Mouse (Mus musculus) adrenal gland (tissue): ENCODE data around the gene Slc10a1.
"Not testable (repeated sequence)": the region's sequence is repeated elsewhere in the genome, so short reads cannot be mapped to it uniquely, and the experiment has no call there.

Experiments
- intact Hi-C: fragments of 180-260 bp; cut with DNase I; formaldehyde crosslinking; loops from one replicate; pipeline ENCODE4 v1.15.1; 2025

Slc10a1 gene

DNA sequence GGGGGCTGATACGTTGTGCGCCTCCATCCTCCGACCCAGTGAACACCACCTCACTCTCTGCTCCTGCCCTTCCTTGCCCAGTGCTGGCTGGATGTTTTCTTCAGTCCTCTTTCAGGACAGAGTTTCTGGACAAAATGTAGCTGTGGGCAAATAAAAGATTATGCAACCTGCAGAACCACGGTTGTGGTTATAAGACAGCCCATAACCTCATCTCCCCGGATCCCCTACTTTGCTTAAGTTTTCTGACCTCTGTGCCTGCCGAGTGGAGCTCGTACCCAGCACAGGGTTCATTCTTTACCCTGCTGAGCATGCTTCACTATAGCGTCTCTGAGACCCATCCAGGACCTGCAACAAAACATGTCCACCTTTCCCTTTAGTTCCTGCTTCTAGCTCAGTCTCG, 587 bp downstream of the Slc10a1 start:
- intact Hi-C loops: no loop called here

DNA sequence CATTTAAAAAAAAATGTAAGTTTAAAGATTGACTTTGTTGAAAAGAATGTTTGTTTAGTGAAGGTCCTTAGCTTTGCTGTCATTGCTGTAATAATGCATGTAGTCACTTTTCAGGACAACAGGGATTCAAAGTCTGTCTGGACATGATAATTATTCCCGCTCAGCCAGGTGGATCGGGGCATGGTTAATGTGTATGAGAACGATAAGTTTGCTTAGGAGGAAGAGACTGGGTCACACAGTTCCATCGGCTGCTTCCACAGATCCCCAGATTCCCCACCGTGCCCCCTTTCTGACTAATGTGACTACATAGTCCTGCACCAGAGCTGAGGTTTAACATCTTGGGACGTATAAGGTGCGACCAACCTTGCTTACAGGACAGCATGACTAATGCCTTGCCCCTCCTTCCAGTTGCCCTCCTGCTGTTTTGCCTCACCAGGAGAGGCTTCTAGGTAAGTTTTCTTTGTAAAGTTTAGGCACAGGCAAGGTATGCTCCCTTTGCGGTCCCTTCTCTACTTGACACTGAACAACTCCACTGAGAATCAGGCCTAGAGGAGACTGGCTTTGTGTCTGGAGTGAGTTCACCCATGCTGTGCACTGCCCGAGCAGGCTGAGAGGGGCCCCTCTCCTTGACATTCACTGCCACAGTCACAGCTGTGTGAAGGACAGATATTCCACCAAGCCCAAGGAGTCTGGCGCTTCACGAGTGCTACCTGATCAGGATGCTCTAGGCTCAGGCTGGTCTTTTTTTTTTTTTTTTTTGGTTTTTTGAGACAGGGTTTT, 2.3 kb downstream of the Slc10a1 start:
- intact Hi-C loops: no loop called here

DNA sequence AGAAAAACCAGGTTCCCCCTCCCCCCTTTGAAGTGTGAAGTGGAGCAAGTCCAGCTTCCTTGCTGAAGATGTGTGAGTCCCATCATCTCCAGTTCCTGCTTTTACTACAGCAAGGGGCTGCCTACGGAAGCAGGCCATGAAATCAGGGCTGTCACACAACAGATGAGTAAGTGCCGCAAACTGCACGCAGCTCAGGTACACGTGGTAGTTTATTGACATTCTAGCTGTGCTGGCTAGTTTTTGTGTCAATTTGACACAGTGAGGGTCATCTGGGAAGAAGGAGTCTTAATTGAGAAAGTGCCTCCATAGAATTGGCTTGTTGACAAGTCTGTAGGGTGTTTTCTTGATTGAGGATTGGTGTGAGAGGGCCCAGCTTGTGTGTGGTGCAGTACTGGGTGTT, 5.9 kb downstream of the Slc10a1 start:
- intact Hi-C loops: no loop called here

DNA sequence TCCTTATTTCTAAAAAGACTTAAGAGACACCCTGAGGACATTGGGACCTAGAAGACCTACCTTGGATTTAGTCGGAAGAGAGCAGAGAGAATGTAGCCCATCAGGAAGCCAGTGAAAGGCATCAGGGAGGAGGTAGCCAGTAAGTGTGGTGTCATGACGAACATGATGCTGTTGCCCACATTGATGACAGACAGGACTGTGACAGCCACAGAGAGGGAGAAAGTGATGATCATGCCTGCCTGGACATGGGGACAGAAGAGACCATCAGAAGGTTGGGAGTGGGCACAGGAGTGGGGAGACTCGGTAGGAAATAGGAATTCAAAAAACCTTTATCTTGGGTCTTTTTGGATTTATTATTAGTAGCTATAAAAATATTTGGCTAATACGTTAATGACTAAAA, 10.5 kb downstream of the Slc10a1 start:
- intact Hi-C loops: no loop called here

DNA sequence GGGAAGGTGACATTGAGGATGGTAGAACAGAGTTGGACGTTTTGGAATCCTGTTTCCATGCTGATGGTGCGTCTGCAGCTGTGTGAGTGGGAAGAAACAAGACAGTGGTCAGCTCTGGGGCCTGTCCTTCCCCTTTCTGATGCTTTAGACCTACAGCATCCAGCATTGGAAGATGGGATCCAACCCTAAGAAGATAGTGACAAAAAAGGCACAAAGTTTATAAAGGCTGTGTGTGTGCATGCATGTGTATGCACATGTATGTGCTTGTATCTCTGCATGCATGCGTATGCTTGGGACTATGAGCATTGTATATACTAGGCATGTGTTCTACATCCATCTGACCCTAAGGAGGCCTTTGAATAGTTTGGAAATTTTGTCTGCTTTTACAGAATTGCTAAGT, 12.5 kb downstream of the Slc10a1 start:
- intact Hi-C loops: no loop called here

DNA sequence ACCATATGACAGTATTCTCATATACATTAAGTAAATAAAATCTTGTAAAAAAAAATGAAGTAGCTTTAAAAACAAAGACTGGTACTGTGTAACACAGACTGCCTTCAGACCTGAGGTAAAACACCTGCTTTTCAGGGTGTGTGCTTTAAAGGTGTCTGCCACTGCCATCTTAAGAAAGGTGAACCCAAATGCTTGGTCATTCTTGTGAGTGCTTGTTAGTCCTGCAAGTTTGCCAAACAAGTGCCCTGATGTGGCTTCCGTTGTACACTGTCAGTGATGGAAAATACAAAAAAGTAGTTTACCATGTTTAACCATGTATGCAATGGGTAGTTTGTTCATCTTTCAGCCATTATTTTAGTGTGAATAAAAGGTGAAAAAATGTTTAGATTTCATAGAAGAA, 16.0 kb downstream of the Slc10a1 start:
- intact Hi-C loops: no loop called here

DNA sequence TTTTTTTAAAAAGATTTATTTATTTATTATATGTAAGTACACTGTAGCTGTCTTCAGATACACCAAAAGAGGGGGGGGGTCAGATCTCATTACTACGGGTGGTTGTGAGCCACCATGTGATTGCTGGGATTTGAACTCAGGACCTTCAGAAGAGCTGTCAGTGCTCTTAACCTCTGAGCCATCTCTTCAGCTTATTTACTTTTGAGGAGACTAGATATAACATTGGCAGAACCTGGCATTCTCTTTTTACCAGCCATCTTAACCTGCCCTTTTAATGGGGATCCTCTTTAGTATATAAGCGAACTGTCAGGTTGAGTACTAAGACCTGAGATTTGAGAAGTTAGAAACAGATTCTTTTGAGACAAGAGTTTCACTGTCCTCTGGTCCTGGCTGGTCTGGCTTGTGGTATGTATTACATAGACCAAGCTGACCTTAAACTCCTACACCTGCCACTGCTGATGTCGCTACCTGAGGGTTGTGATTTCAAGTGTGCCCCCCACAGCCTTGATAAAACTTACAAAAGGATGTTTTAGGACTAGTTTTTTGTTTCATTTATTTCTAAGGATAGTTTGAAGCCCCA, 16.8 kb downstream of the Slc10a1 start:
- intact Hi-C loops: no loop called here

DNA sequence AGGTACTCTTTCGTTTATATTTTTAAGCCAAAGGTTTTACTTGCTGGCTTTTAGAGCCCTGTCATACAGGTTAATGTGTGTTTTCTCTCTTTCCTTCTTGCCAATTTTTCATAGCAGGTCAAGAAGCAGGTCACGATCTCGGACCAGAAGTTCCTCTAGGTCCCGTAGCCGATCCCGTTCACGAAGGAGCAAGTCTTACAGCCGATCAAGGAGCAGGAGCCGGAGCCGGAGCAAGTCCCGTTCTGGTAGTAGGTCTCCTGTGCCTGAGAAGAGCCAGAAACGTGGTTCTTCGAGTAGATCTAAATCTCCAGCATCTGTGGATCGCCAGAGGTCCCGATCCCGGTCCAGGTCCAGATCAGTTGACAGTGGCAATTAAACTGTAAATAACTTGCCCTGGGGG, 18.9 kb downstream of the Slc10a1 start:
- intact Hi-C loops: not testable (repeated sequence)

DNA sequence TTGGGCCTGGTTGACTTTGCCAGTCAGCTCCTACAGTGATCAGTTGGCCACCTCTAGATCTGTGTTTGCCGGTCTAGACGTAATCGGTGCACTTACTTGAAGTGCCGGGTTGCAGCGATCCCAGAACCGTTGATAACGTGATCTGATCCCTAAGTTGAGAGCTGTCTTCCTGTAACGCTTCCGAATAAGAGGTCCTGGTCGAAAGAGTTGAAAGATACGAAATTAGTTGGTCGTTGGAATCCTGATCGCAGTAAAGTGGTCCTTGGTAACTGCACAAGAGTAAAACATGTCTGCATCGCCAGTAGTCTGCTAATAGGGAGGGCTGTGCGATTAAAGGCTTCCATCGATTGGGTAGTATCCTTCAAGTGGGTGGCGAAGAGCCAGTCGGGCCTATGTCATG, 20.3 kb downstream of the Slc10a1 start:
- intact Hi-C loops: no loop called here

DNA sequence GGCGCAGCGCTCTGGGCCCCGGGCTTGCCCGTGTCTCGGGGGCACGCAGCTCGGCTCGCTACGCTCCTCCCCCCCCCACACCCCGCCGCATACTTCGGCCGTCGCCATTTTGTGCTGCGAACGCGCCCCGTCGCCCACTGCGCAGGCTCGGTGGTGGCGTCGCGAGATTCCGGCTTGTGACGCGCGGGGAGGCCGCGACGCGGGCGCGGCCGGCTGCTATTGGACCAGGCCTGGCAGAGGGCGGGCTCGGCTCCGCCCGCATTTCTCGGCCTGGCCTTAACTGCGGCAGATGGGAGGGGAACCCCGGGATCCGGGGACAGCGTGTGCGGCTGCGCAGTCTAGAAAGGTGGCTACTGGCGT, 22.5 kb downstream of the Slc10a1 start:
- intact Hi-C loops: no loop called here

DNA sequence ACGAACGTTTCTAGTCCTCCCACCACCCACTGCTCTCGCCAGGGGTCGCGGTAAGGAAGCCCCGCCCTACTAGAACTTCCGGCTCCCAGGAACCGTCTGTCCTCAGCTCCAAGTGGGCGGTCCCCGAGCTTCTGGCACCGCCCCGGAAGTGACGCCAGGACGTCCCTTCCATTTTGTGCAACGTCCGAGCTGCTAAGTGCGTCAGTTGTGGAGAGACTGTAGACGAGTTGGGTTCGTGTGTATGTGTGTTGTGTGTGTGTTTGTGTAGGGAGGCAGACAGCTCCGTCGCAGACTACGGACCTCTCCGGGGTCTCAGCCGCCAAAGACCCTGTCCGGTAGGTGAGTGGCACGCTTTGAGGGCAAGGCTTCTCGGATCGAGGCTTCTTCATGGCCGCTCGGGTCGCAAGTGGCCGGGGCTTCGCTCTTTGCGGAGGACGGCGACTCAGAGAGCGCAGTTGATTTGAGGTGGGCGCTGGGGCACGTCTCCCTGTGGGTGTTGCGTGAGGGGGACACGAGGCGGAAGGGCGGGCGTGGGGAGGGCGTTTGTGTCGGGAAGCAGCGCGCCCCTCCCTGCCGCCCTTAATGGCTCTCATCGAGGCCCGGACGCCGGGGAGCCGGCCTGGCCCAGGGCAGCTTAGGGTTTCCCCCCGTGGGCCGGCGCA, 23.0 kb downstream of the Slc10a1 start, which contains the start of gene Srsf5:
TSS of gene Srsf5 (plus strand) at position 171 of the 662 bp plus-strand sequence.
- intact Hi-C loops: no loop called here

DNA sequence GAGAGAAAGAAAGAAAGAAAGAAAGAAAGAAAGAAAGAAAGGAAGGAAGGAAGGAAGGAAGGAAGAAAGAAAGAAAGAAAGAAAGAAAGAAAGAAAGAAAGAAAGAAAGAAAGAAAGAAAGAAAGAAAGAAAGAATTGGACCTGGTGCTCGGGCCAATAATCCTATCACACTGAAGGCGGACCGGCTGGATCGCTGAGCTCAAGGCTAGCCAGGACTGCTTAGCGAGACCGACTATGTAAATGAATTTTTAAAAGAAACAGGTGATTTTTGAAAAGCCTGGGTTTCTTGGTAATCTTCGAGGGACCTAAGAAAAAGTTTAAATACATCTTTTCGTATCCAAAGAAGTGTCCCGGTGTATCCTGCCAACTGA, 23.6 kb downstream of the Slc10a1 start:
- intact Hi-C loops: not testable (repeated sequence)

DNA sequence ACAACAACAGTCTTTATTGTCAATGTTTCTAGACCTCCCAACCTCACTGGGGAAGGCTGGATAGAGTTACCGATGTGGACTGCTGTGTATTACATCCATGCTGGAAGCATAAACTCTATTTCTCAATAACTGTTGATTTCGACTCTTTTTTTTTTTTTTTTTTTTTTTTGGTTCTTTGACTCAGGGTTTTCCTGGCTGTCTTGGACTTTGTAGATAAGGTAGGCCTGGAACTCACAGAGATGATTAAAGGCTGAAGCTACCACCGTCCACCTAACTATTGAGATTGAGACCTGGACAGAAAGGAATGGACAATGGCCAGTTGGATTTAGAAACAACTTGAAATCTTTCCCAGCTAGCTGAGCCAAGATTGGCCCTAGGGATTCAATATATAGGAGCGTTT, 24.3 kb downstream of the Slc10a1 start:
- intact Hi-C loops: no loop called here

DNA sequence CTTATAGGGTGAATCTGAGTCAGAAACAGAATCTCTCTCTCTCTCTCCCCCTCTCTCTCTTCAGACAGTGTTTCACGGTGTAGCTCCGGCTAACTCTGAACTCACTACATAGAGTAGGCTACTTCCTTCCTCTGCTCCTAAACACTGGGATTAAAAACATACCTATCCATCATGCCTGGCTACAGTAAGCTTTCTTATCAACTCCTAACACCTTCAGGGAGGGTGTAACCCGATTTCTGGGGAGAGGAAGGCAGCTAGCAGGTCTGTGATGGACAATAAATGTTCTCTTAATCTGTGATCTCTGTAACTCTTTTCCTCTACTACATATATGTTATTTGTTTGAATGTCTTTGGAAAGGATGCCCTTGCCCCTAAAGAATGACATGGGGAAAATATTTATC, 25.1 kb downstream of the Slc10a1 start:
- intact Hi-C loops: no loop called here

DNA sequence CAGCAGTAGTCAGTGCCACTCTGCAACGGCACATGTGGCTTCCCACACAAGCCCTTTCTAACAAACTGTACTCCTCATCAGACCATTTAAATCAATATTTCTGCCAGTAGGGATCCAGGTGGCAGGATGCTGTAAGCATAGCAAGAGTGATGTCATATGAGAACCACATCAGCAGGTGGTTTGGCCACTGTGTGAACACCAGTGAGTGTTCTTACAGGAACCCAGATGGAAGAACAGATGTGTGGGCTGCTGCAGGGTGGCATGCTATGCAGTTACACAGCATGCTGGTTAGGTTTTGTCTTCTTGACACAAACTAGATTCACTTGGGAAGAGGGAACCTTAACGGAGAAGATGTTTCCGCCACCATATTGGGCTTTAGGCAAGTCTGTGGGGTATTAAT, 26.6 kb downstream of the Slc10a1 start:
- intact Hi-C loops: no loop called here

DNA sequence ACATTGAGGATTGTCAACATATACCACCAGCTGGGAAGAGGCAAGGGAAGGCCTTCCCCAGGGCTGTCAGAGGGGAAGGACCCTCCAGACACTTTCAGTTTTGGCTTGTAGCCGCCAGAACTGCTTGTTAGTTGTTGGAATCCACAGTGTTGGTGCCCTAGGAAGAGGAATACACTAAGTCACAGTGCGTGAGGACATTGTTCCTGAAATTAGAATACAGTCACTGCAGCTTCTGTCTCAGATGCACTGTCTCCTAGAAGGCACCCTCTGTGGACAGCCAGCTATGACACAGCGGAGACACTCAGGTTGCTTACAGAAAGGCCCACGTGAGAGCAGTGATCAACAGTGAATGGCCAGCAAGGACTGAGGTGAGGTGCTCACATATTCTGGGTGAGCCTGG, 29.3 kb downstream of the Slc10a1 start:
- intact Hi-C loops: no loop called here

DNA sequence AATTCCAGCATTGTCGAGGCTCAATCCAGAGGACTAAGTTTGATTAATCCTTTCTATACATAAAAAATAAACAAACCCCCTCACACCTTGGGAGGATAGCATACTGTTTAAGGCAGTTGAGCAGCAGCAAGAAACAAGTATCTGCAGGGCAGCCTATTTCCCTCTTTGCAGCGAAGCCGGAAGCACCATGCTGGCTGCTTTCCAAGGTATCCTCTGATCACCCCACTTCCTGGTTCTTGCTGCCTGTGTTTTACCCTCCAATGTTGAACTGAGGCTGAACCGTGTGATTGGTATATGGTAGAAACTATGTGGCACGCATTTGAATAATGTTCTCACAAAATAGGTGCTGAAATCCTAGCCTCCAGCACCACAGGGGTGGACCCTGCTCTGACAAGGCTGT, 29.9 kb downstream of the Slc10a1 start:
- intact Hi-C loops: no loop called here

DNA sequence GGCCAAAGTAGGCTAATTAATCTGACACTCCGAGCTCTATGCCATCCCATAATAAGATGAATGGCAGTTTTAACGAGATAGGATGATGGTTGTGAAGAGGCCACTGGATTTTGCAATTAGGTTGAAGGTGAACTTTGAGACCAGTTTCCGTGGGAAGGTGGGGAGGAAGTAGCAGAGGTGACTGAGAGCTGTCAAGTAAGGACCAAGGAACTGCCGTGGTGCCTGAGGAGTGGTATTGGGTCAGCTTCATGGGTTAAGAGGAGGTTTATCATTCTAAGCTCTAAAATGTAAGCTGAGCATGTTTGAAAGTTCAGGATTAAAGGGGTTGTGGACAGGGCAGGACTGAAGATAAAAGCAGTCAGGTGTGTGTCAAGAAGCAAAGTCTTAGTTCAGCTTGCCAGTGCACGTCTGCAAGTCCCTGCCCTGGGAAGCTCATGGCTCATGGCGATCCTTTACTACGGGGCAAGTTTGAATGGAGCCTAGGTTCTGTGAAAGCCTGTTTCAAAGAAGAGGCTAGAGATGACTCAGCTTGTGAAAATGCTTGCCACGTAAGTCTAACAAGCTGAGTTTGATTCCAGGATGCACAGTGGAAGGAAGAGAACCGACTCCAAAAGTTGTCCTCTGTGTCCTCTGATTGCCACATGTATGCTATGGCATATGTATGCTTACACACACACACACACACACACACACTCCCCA, 31.0 kb downstream of the Slc10a1 start:
- intact Hi-C loops: no loop called here

DNA sequence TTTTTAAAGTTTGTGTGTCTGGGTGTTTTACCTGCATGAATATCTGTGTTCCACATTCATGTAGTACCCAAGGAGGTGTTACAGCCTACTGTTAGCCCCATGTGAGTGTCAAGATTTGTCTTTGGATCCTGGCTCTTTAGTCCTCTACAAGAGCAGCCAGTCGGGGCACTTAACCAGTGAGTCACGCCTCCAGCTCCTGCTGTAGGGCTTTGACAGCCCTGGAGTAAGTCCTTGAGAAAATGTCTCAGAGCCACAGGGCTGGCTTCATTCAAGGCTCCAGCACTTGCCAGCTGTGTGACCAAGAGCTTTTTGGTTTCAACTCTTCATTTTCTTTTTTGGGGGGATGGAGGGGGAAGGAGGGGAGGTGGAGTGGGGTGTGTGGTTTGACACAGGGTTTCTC, 31.8 kb downstream of the Slc10a1 start:
- intact Hi-C loops: no loop called here

DNA sequence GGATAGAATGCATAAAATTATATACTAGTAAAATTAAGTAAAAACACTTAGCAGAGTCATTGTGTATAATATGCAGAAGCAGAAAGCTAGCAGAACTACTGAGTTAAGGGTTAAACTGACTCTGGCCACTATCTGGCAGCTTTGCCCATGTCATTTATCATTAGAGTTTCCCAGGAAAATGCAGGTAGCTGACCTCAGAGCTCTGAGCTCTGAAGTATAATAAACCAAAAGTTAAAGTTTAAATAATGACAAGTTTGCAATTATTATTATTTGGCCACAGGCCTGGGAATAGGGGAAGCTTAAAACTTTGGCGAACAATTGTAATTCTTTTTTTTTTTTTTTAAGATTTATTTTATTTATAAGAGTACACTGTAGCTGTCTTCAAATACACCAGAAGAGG, 35.6 kb downstream of the Slc10a1 start:
- intact Hi-C loops: no loop called here

DNA sequence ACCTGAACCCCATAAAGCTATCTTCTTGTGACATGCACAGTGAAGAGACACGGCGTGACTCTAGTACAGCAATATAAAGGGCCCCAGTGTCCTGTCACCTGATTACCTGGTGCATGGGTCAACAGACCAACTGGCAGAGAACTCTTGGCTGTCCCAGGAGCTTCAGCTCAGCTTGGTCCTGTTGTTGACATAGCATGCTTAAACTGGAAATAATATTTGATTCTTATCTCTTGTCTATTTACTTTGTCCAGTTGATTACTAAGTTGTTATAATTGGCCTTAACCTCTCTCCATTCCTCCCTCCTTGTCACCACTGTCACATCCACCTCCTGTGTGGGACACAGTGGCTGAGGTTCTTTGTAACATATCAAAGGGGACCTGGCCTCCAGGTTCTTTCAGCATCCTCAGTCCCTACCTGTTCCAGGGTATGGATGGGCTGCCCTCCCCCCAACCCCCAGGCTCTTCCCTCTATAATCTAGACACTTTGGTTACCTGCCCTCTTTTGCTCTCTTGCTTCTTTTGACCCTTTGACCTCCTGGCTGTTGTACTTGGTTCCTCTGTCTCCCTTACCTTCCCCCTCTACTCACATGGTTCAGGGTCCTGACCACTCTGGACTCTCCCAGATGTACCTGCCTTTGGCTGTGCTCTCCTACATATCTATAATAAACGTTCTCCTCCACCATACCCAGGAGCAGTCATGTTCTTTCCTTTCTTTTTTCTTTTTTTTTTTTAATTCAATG, 36.9 kb downstream of the Slc10a1 start:
- intact Hi-C loops: no loop called here

DNA sequence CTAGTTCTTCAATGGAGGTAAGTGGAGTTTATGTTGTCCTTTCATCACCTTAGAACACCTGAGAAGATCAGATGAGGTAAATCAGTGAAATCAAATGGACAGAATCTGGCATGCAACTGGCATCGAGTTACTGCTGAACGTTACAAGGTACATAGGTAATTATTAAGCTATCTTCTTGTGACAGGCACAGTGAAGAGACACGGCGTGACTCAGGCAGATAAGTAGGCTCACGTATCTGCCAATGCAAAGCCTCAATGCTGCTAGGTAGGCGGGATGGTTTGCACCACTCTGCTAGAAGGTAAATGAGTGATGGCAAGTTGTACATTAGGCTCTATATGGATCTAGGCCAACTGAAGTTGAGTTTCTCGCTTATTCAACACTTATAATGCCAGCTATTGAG, 38.4 kb downstream of the Slc10a1 start:
- intact Hi-C loops: no loop called here
